ENCODE assay signal across 28 mouse cellular contexts in the genomic region with DNA sequence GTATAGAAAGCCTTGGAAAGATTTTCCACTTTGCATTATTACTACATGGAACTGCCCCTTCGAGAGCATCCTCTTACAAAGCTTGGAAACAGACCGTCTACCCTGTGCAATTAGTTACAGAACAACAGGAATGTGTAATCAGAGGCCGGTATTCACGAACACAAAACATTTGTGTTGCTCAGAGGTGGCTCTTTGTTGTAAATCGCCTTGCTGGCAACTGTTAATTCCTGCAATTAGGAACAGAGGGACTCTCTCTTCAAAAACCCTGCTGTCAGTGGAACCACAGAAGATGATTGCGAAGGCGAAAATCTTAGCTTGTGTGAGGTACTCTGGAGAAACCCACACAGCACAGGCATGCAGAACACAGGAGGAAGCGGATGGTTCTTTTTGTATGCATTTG.
A peak's percentile ranks its signal among the peaks of the same experiment; 100 is the strongest.
DNase-seq lines count a peak whose midpoint lies in the region; ATAC-seq and TF ChIP-seq lines count a peak whose summit lies in the region.
"Had no signal": no experiment of that assay in that cellular context is flagged by ENCODE, and none has a peak within 500 bp of the region (broad histone marks: within the 10 kb centered on the region; RNA-seq: fewer than 3 reads in every experiment).

No protein-coding gene starts in this region.

- H3K4me2 ChIP-seq in forebrain, embryonic 13.5 days: no peak overlapping the region
- H3K4me2 ChIP-seq in forebrain, postnatal 0 days (ENCODE audit: low read depth): no peak overlapping the region
- H3K4me2 ChIP-seq in hindbrain, embryonic 16.5 days (ENCODE audit: low read length): no peak overlapping the region
- no peak overlapping the region for H3K4me2 ChIP-seq in hindbrain, embryonic 12.5 days (replicated peaks)
- H3K4me2 ChIP-seq: heart, embryonic 11.5 days; limb, embryonic 15.5 days; midbrain, embryonic 13.5 days; stomach, embryonic 15.5 days had no signal

- TF ChIP-seq CTCF in forebrain, postnatal 0 days (IDR thresholded peaks at IDR 0.05; ENCODE audit: low read depth): no peak

- 13% methylated on average over 8 of the region's 8 CpGs for WGBS in forebrain, embryonic 13.5 days
- WGBS in forebrain, postnatal 0 days: 10% methylated on average over 8 of the region's 8 CpGs
- 38% methylated on average over 8 of the region's 8 CpGs for WGBS in hindbrain, embryonic 16.5 days
- 50% methylated on average over 8 of the region's 8 CpGs for whole genome bisulfite sequencing in hindbrain, embryonic 12.5 days

- no peaks in the 10 kb centered on the region for H3K27me3 ChIP-seq in forebrain, embryonic 13.5 days
- no peaks in the 10 kb centered on the region for H3K27me3 ChIP-seq in forebrain, postnatal 0 days (ENCODE audit: insufficient read depth, low read length)
- no peaks in the 10 kb centered on the region for H3K27me3 ChIP-seq in hindbrain, embryonic 16.5 days (replicated peaks; ENCODE audit: control insufficient read depth, insufficient read depth, low read length)
- no peaks in the 10 kb centered on the region for H3K27me3 ChIP-seq in hindbrain, embryonic 12.5 days
- H3K27me3 ChIP-seq: limb, embryonic 15.5 days; midbrain, embryonic 13.5 days; stomach, embryonic 15.5 days had no signal

- no peak for DNase-seq in forebrain, postnatal 0 days
- DNase-seq in brain, adult 2 months (ENCODE audit: low read depth, low spot score): peak; percentile 19
- peak; percentile 10 for DNase-seq in retina, embryonic 14.5 days (ENCODE audit: low spot score)
- DNase-seq in liver: no peak
- DNase-seq: adrenal gland, postnatal 25 days; cerebellum, adult 2 months; cerebellum, postnatal 14 days; gastrocnemius, adult 2 months; gastrocnemius, postnatal 36 days; heart, adult 18-20 months; heart, postnatal 36 days; kidney, adult 9 months; kidney, postnatal 10 days; layer of hippocampus, postnatal 36 days; lung, adult 2 months; lung, postnatal 10 days; right cerebral cortex, postnatal 14 days had no signal

- H3K4me3 ChIP-seq in forebrain, embryonic 13.5 days: no peak overlapping the region
- H3K4me3 ChIP-seq in forebrain, postnatal 0 days (ENCODE audit: low read depth, low read length): no peak overlapping the region
- H3K4me3 ChIP-seq in hindbrain, embryonic 16.5 days (ENCODE audit: low read length): no peak overlapping the region
- H3K4me3 ChIP-seq in hindbrain, embryonic 12.5 days: no peak overlapping the region
- H3K4me3 ChIP-seq: gastrocnemius, adult 2 months; limb, embryonic 10.5 days; limb, embryonic 15.5 days; midbrain, embryonic 13.5 days; stomach, embryonic 15.5 days had no signal

- 0 out of 2 replicates have a peak, but pooled peaks have one; percentile 41 for ATAC-seq in forebrain, embryonic 13.5 days
- no peak for ATAC-seq in forebrain, postnatal 0 days
- ATAC-seq in hindbrain, embryonic 16.5 days: 0 out of 2 replicates have a peak, but pooled peaks have one; percentile 41
- no peak for ATAC-seq in hindbrain, embryonic 12.5 days (ENCODE audit: low FRiP score)
- ATAC-seq: CD4-positive, CD25-positive, alpha-beta regulatory T cell, adult 4 months; intestine, postnatal 0 days; midbrain, embryonic 13.5 days had no signal

- H3K36me3 ChIP-seq in forebrain, embryonic 13.5 days (ENCODE audit: poor library complexity, severe bottlenecking): 0 out of 2 replicates have a peak, but pooled peaks cover 6% of the 10 kb centered on the region
- H3K36me3 ChIP-seq in forebrain, postnatal 0 days (ENCODE audit: insufficient read depth): no peaks in the 10 kb centered on the region
- no peaks in the 10 kb centered on the region for H3K36me3 ChIP-seq in hindbrain, embryonic 16.5 days (ENCODE audit: control insufficient read depth, insufficient read depth, low read length)
- no peaks in the 10 kb centered on the region for H3K36me3 ChIP-seq in hindbrain, embryonic 12.5 days
- H3K36me3 ChIP-seq: limb, embryonic 10.5 days; limb, embryonic 15.5 days; midbrain, embryonic 13.5 days; stomach, embryonic 15.5 days had no signal

- no peaks in the 10 kb centered on the region for H3K9me3 ChIP-seq in forebrain, embryonic 13.5 days (replicated peaks)
- no peaks in the 10 kb centered on the region for H3K9me3 ChIP-seq in forebrain, postnatal 0 days (ENCODE audit: low read length)
- H3K9me3 ChIP-seq in hindbrain, embryonic 16.5 days (ENCODE audit: control insufficient read depth, low read length): no peaks in the 10 kb centered on the region
- H3K9me3 ChIP-seq in hindbrain, embryonic 12.5 days (replicated peaks): no peaks in the 10 kb centered on the region
- H3K9me3 ChIP-seq: limb, embryonic 10.5 days; limb, embryonic 15.5 days; midbrain, embryonic 13.5 days; stomach, embryonic 15.5 days had no signal

- no peak overlapping the region for H3K9ac ChIP-seq in forebrain, embryonic 13.5 days
- H3K9ac ChIP-seq in forebrain, postnatal 0 days: no peak overlapping the region
- H3K9ac ChIP-seq in hindbrain, embryonic 16.5 days (ENCODE audit: low read depth, low read length): no peak overlapping the region
- no peak overlapping the region for H3K9ac ChIP-seq in hindbrain, embryonic 12.5 days
- H3K9ac ChIP-seq: limb, embryonic 15.5 days; liver, embryonic 14.5 days; midbrain, embryonic 13.5 days; stomach, embryonic 15.5 days had no signal

- H3K27ac ChIP-seq in forebrain, embryonic 13.5 days: no peak overlapping the region
- no peak overlapping the region for H3K27ac ChIP-seq in forebrain, postnatal 0 days (ENCODE audit: low read depth, low read length)
- H3K27ac ChIP-seq in hindbrain, embryonic 16.5 days (ENCODE audit: low read depth, low read length): no peak overlapping the region
- H3K27ac ChIP-seq in hindbrain, embryonic 12.5 days: no peak overlapping the region
- H3K27ac ChIP-seq: gastrocnemius, adult 2 months; limb, embryonic 10.5 days; limb, embryonic 15.5 days; liver, embryonic 14.5 days; midbrain, embryonic 13.5 days; stomach, embryonic 15.5 days had no signal

- H3K4me1 ChIP-seq in forebrain, embryonic 13.5 days: peaks cover 10% of the 10 kb centered on the region
- no peaks in the 10 kb centered on the region for H3K4me1 ChIP-seq in forebrain, postnatal 0 days (ENCODE audit: insufficient read depth)
- H3K4me1 ChIP-seq in hindbrain, embryonic 16.5 days (ENCODE audit: control insufficient read depth, insufficient read depth, low read depth, low read length): no peaks in the 10 kb centered on the region; the same call in 1 of the 2 replicates
- H3K4me1 ChIP-seq in hindbrain, embryonic 12.5 days: no peaks in the 10 kb centered on the region
- H3K4me1 ChIP-seq: limb, embryonic 15.5 days; stomach, embryonic 15.5 days had no signal

Comparison
In these comparisons a context has a peak if more than half of its experiments do, and no peak if none do; other contexts are left out.
1. ATAC-seq: peak in forebrain, embryonic 13.5 days (single experiment) and hindbrain, embryonic 16.5 days (single experiment); none in forebrain, postnatal 0 days (single experiment) and hindbrain, embryonic 12.5 days (single experiment).
2. DNase-seq: peak in brain, adult 2 months (single experiment) and retina, embryonic 14.5 days (single experiment); none in forebrain, postnatal 0 days (single experiment) and liver (single experiment).